Mouse (Mus musculus): ENCODE results near the gene Gm281.
"Not testable (repeated sequence)": the region's sequence is repeated elsewhere in the genome, so short reads cannot be mapped to it uniquely, and the experiment has no call there.

Gm281 gene
- long read RNA-seq, experiment 1 = 0 reads
- long read RNA-seq, experiment 2 = 0 reads

DNA sequence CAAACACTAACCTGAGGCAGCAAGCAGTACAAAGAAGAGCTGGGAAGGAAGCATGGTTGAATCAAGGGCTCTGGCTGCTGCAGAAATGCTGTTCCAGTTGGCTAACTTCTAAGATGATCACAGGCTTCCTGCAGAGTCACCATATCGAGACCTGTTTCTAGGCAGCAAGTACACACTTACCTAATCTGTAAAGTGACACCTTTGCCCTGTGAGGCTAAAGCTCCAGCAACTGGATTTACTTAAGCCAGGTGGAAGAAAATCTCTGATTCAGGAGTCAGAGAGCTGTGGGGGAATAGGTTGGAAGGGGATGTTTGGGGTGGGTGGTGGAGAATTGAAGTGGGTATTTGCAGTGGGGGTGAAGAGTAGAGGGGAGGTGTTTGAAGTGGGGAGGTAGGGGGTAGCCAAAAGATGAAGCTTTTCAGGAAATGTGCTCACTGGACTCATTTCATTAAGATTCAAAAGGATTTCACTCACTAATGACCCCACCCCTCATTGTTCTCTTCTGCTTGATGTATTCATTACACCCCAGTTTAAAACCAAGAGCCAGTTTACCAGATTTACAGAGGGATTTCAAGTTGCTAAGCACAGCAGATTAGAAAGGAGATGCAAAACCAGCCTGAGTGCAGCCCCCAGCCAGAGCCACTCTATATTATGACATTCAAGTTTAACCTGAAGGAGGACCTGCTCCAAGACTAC is at the start of gene Gm281:
Gm281 (minus strand) TSS at position 92 of the 696 bp plus-strand sequence.
- intact Hi-C loops (cut with DNase I) = loop anchor here (5.0 kb wide), 2 partner anchors 457 to 562 kb away; no protein-coding TSS in a partner anchor

DNA sequence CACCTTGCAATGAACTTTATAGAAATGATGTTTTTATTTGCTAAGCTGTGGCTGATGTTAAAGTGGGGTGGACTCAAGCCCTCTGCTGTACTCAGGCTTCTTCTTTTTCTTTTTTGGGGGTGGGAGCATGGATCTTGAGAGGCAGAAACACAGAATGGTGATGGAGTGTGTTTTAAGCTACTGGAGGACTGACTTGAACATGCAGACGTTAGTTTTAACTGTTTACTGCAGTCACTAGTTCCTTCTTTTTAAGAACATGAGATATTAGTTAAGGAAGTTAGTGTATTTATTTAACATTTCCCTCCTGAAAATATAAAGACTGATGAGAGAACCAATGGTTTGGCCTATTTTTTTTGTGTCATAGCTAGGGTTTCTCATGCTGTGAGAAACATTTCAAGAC is 49.2 kb upstream of the Gm281 start:
- intact Hi-C loops (cut with DNase I) = loop anchor here (5.0 kb wide), 1 partner anchor 49 kb away; no protein-coding TSS in a partner anchor

DNA sequence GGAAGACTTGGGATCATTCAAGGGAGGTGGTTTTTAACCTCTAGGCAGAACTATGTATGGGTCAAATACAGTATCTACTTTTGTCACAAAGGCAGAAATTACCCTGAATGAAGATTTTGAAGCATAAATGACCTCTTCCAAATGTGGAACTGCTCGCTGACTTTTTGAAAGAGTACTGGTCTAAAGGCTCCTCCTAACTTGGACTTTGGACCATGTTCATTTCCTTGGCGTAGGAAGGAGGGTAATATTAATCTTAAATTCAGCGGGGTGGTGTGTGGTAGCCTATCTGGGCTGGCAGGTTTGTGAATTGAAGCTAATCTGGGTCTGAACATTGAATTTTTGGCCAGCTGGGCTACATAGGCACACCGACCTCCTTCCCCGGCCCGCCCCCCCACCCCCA is 48.2 kb upstream of the Gm281 start:
- intact Hi-C loops (cut with DNase I) = loop anchor here (5.0 kb wide), 1 partner anchor 50 kb away; no protein-coding TSS in a partner anchor

DNA sequence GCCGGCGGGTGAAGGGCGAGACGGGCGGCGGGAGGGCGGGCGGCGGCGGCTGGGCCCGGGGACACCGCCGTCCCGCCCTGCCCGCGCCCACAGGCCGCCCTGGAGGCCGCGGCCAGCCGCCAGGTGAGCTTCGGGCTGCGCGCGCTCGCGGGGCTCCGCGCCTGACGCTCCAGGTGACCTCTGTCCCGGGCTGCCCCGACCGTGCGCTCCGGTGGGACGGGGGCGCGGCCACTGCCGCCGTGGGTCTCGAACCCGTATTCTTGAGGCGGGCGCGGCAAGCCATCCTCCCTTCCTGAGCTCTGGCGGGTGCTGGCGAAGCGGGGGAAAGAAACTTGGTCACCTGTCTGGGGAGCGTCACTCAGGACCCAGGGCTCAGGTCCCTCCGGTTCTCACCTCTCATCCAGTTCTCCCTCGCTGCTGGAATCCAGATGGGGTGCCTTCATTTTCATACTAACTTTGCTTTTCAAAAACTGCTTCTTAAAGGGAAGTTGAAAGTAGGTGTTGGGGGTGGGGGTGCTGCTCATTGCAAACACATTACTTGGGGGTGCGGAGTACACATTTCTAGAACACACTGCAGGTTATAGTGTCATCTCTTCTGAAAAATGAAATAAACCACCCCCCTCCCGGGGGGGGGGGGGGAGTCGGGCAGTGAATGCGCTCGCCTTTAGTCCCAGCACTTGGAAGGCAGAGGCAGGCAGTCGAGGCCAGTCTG is 47.3 kb upstream of the Gm281 start, which contains the start of the genes Atxn7 and Thoc7:
Atxn7 (plus strand) TSS at position 40 of the 712 bp plus-strand sequence.
Thoc7 (minus strand) TSS at position 452 of the 712 bp plus-strand sequence.
- intact Hi-C loops (cut with DNase I) = loop anchor here (5.0 kb wide), 1 partner anchor 51 kb away; no protein-coding TSS in a partner anchor

DNA sequence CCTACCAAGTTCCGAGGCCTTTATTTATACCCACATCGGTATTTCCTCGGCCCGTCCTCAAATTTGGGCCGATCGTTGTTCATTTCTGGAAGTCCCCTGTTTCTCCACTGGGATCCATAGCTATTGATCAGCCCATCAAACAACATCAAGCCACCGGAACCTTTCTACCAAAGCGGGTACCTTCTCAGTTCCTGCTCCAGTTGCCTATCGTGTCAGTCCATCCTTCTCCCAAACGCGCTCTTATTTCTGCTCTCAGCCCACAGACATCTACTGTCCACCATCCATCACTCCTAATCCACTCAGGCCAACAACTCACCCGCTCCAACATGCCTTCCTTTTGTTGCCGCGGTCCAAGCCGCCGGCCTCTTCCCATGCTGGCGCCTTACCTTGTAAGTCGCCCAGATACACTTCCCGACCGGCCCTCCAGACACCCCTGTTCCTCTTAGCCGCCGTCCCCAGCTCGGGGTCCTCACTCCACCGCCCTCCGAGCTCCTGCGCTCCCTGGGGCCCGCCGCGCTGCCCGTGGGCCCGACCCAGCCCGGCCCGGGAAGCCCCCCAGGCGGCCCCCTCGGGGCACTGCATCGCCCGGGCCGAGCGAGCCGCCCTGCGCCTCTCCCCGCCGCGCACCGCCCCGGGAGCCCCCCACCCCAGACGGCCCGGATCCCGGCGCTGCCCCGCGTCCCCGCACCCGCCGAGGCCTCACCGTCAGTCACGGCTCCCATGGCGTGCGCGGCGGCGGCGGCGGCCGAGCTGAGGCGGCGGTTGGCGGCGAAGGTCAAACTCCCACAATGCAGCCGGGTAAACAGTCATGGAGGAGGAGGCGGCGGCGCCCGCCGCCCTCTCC is 46.4 kb upstream of the Gm281 start:
- intact Hi-C loops (cut with DNase I) = loop anchor here (5.0 kb wide), 1 partner anchor 52 kb away; no protein-coding TSS in a partner anchor

DNA sequence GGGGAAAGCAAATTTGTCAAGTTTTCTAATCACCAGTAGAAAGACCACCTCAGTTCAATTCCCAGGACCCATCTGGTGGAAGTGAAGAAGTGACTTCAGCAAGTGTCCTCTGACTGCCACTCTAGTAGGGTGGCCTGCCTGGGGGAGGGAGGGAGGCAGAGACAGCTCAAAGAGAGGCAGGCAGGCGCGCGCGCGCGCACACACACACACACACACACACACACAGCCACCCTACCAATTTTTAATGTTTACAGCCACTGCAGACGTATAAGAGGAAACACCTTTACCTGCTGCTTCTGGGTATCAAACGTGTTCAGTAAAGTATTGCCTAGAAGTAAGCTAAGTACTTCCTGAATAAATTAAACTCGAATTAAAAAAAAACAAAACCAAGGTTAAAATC is 45.8 kb upstream of the Gm281 start:
- intact Hi-C loops (cut with DNase I) = loop anchor here (5.0 kb wide), 1 partner anchor 52 kb away; no protein-coding TSS in a partner anchor

DNA sequence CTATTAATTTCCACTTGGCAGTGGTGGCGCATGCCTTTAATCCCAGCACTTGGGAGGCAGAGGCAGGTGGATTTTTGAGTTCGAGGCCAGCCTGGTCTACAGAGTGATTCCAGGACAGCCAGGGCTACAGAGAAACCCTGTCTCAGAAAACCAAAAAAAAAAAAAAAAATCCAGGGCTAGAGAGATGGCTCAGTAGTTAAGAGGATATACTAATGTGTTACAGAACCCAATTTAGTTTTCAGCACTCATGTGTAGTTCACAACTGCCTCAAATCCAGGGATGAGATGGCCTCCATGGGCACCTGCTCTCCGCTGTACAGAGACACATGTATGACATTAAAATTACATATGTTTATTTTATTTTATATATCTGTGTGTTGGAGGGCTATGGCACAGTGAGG is 37.9 kb upstream of the Gm281 start:
- intact Hi-C loops (cut with DNase I) = not testable (repeated sequence)

DNA sequence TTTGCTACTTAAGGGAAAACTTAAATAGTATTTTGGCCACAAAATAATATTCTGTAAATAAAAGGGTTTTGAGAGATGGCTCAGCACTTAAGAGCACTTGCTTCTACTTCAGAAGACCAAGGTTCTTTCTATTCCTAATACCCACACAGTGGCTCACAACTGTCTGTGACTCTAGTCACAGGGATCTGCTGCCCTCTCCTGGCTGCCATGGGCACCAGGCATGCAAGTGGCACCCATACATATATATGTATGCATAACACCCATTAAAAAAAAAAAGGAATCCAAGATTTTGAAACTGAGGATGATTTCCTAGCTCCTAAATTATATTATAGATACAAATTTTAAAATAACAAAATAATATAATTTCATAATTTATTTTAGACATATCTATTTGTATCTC is 36.1 kb upstream of the Gm281 start:
- intact Hi-C loops (cut with DNase I) = no loop called here

DNA sequence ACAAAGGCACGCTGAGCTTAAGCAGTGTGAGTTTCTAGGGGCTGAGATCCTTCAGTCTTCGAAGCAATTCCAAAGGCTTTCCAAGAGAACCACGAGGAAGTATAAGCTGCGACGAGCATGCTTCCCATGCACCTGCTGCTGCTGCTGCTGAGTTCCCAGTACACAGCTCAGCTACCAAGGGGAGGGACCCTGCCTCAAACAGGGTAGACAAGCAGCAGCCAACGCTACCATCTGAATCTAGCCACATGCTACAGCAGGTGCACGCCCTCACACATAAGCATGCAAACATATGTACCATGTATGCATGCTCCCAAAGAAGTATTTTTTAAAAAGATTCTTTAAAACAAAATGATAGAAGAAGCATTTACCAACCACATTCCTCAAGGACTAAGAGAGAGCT is 34.1 kb upstream of the Gm281 start:
- intact Hi-C loops (cut with DNase I) = no loop called here

DNA sequence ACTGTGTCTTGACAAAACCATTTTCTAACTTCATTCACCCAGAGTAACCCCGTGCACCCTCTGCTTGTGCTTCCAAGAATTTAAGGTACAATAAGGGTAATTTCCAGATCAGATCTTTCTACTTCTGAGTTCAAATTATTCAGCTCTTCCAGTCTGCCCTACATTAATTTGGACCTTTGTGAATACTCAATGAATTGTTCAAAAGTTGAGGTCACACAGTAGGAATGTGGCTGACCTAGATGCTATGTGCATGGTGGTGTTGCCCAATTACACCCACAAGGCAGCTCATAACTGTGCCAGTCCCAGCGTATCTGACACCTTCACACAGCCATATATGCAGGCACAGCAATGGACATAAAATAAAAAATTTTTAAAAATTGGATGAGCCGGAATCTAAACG is 30.4 kb upstream of the Gm281 start:
- intact Hi-C loops (cut with DNase I) = no loop called here

DNA sequence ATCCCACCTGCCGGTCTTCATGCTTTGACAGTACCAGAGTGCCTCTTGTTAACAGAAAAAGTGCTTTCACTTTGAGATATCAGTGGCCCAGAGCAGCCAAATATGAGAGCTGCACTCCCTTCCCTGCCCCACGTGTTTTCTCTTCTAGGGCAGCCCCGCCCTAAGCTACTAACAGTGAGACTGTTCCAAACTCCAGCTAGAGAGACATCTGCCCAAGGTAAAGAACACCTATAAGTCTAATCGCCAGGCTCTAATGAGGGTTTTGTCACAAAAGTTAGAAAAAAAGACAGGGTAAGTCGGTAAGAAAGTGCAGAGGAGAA is 19.7 kb upstream of the Gm281 start:
- intact Hi-C loops (cut with DNase I) = no loop called here

DNA sequence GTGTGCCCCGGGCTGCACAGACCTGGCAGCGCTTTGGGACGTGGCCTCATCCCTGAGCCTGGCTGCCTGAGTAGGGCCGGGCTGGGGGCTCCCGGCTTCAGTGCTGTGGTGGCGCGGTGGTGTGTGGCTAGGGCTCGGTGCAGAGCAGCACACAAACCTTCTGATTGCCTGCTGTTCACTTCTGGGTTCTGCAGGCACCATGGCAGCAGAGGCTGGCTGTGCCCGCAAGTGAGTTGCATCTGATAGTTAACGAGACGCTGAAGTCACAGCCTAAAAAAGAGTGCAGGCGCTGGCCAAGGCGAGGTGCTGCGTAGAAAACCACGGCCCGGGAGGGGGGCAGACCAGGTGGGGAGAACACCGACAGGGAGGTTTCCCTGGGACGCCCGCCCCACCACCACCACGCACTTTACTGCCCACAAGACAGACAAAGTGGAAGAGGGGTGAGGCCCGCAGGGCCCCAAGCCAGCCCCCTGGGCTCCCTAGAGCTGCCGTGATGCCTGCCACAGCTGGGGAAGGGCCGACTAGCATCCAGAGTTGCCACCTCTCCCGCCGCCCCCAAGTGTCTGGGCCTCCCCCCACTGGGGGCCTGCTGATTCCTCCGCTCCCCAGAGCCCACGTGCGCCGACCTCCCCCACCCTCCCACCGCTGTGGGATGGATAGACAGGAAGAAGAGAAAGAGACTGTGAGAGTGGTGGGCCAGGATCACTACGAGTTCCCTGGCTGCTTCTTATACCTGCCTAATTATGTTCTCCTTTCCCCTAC is 19.2 kb upstream of the Gm281 start:
- intact Hi-C loops (cut with DNase I) = no loop called here

DNA sequence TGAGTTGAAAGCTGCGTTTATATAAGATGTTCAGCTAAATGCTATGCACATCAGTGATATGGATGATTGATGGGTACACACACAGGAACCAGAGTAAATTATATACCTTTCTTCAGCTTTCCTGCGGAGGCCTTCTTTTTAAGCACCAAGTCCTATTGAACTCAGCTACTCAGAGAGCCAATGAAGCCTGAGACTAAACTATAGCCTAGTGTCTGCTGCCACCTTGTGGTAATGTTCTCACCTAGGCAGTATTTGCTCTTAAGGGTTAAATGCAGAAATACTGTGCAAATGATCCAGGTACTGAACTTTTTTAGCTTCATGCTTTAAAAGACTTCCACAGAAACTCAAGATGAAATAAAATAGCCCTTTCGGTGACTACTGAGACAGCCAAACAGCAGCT is 3.4 kb upstream of the Gm281 start:
- intact Hi-C loops (cut with DNase I) = loop anchor here (5.0 kb wide), 2 partner anchors 460 to 565 kb away; no protein-coding TSS in a partner anchor

DNA sequence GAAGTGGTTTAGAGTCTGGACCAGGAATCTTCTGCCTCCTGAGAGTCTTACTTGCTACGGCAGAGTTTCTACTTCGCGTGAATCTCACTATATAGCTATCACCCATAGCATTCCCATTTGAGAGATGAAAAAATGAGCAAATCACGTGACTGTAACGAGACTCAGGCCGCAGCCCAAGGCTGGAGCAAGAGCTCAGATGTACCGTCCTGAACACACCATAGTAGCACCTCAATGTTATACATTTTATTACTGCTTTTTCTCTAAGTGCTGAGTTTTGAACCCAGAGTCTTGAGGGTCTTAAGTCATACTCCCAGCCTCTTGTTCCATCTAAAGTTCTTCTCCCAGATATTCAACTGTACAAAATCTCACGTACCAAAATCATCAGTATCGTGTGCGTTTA is 2.9 kb upstream of the Gm281 start:
- intact Hi-C loops (cut with DNase I) = loop anchor here (5.0 kb wide), 2 partner anchors 460 to 565 kb away; no protein-coding TSS in a partner anchor

DNA sequence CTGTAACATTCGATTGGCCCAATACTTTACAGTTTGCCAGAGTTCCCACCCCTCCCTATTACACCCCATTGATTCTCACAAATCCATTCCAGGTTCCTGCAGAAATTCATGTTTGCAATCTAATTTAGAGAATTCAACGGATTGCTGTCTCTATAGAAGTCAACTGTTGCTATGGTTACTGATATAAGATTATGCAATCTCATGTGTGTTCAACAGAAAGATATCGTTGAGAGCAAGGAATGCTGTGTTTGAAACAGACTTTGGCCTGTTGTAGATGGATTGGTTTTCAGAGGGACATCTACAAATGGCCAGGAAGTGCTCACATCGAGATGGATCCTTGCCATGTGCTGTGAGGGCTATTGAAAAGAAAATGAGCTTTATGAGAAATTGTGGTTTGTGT is 929 bp upstream of the Gm281 start:
- intact Hi-C loops (cut with DNase I) = loop anchor here (5.0 kb wide), 2 partner anchors 458 to 563 kb away; no protein-coding TSS in a partner anchor

DNA sequence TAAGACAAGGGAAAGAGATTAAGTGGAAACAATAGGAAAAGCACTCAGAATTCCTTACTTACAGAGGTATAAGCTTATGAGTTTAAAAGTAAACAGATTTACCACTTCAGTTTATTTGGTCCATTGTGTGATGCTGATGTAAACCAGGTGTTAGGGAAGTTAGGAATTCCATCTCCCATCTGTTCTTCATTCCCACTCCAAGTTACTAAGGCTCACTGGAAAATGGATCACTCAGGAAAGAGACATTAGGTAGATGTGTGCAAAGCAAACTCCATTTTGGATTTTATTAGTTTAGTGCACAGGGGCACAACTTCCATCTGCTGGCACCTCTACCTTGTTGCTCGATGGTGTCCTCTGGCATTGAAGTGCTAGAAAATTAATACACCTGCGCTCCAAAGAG is 4.1 kb downstream of the Gm281 start:
- intact Hi-C loops (cut with DNase I) = no loop called here

DNA sequence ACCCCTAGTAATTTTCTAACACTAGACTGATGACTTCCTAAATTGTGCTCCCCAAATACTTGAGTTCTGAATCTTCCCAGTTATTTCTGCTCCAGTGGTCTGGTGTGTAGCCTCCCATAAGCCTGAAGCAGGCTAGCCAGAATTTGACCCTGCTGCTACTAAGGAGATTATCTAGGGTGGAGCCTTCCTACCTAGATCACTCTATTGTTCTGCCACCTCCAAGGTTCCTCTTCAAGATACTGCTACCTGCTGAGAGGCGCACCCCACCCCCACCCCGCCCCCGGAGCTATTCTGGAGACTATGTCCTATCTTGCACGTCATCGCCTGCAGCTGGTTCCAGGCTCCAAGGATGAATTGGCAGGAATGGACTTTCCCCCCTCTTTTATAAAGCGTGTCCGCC is 7.1 kb downstream of the Gm281 start:
- intact Hi-C loops (cut with DNase I) = no loop called here

DNA sequence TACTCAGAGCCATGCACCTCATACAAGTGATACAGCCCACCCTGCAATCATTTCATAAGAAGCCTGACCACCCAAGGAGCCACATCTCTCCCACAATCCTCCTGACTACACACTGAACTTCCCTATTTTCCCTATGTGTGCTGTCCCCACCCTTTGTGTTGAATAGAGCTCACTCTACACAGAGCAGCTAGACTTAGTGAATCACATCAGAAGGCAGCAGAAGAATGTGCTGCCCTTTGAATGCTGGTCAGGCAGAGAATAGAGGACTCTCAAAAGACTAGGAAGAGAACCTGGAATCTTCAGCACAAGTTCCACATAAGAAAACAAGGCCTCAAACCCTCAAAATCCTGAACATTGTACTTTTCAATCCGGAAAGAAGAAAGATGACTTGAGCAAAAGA is 7.8 kb downstream of the Gm281 start:
- intact Hi-C loops (cut with DNase I) = no loop called here

DNA sequence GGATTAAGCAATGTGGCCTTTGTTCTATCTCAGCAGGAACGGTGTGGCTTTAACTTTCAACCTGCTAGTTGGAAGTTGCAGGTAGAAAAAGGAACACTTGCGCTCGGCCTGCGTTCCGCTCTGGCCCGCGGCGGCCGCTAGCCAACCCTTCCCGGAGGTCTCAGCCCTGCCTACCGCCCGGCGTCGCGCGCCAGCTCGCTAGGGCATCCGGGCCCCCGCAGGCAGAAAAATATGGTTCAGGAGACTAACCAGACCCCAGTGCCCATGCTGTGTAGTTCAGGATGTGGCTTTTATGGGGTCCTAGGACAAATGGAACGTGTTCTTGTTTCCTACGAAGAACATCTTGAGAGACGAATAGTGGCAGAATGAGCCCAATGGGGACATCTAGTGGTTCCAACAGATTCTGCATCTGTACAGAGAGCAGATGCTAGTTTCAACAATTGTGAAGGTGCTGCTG is 12.6 kb downstream of the Gm281 start:
- intact Hi-C loops (cut with DNase I) = loop anchor here (2.0 kb wide), 1 partner anchor 443 kb away; no protein-coding TSS in a partner anchor

DNA sequence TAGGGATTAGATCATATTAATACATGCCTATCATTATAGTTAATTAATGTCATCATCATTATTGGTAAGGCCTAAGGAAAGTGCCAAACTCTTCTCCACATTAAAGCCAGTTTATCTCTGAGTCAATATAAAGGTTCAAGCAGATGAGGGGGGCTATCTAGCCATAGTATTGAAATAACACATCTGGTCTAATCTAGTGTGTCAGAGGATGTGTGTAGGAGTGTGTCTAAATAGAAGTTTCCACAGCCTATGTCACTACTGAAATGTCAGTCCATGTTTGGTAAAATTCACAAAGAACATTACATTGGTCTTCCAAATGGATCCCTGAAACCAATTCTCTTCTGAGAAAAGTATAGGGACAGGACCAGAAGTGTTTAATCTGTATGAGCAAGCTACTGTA is 19.1 kb downstream of the Gm281 start:
- intact Hi-C loops (cut with DNase I) = no loop called here
